Mouse (Mus musculus) limb, embryonic 11.5 days (tissue): ENCODE measurements around the gene Gstt1. TPM values are rescaled to one million over a fixed set of nuclear protein-coding genes. Genes with fewer than 3 reads are reported as not detected.

Source experiments
- ATAC-seq: fragments of 200-750 bp; cut with Nextera tagmentation; 2 replicates; pipeline ENCODE4 v1.8.0; 2017; ENCODE audit warnings: low read depth; ENCODE audit not compliant: insufficient number of reproducible peaks, low FRiP score, low TSS enrichment
- DNase-seq: peaks from one replicate; pipeline ENCODE4 v3.0.0-alpha.2; 2015; ENCODE audit warnings: low spot score
- H3K27ac ChIP-seq: fragments of 300-500 bp; sonication (generic); replicated peaks from 2 replicates; pipeline ENCODE4 v1.5.1; 2014; ENCODE audit warnings: low read depth, mild to moderate bottlenecking, low read length
- H3K27me3 ChIP-seq: fragments of 300-500 bp; sonication (generic); 2 replicates; pipeline ENCODE4 v1.6.1; 2014; ENCODE audit warnings: mild to moderate bottlenecking, low read length, mixed read lengths; ENCODE audit not compliant: control insufficient read depth, insufficient read depth
- H3K36me3 ChIP-seq: fragments of 300-500 bp; sonication (generic); 2 replicates; pipeline ENCODE4 v1.6.1; 2014; ENCODE audit warnings: mild to moderate bottlenecking, low read length, moderate library complexity, mixed read lengths; ENCODE audit not compliant: control insufficient read depth, insufficient read depth
- H3K4me1 ChIP-seq: fragments of 300-500 bp; sonication (generic); 2 replicates; pipeline ENCODE4 v1.6.1; 2014; ENCODE audit warnings: low read length, mixed read lengths; ENCODE audit not compliant: control insufficient read depth, insufficient read depth
- H3K4me2 ChIP-seq: fragments of 300-500 bp; sonication (generic); 2 replicates; pipeline ENCODE4 v1.6.1; 2014; ENCODE audit warnings: low read depth, mild to moderate bottlenecking, moderate library complexity; ENCODE audit not compliant: severe bottlenecking
- H3K4me3 ChIP-seq: fragments of 300-500 bp; sonication (generic); 2 replicates; pipeline ENCODE4 v1.5.1; 2014; ENCODE audit warnings: low read depth, low read length
- H3K9ac ChIP-seq: fragments of 300-500 bp; sonication (generic); 2 replicates; pipeline ENCODE4 v1.6.1; 2014; ENCODE audit warnings: mild to moderate bottlenecking, low read length
- H3K9me3 ChIP-seq: fragments of 300-500 bp; sonication (generic); 2 replicates; pipeline ENCODE4 v1.6.1; 2016; ENCODE audit warnings: low read length; ENCODE audit not compliant: control insufficient read depth
- WGBS: fragments of 180-500 bp; shearing (Covaris S2); extraction: QIAGEN DNeasy Blood & Tissue Kit; methylation state at CpG from one replicate; pipeline ENCODE4 v1.1.7; 2014; 5-methylcytosine and 5-hydroxymethylcytosine counted together
- polyA plus RNA-seq: library from polyadenylated mRNA; unstranded; fragments of >200 nt; fragmentation: Nextera tagmentation; extraction: Ambion mirVana; gene quantifications from 2 replicates; pipeline ENCODE4 v1.2.1, GENCODE M21; 2014

Gene Gstt1
- polyA plus RNA-seq, 1 experiment from 2014 or later = 5.5 TPM

DNA sequence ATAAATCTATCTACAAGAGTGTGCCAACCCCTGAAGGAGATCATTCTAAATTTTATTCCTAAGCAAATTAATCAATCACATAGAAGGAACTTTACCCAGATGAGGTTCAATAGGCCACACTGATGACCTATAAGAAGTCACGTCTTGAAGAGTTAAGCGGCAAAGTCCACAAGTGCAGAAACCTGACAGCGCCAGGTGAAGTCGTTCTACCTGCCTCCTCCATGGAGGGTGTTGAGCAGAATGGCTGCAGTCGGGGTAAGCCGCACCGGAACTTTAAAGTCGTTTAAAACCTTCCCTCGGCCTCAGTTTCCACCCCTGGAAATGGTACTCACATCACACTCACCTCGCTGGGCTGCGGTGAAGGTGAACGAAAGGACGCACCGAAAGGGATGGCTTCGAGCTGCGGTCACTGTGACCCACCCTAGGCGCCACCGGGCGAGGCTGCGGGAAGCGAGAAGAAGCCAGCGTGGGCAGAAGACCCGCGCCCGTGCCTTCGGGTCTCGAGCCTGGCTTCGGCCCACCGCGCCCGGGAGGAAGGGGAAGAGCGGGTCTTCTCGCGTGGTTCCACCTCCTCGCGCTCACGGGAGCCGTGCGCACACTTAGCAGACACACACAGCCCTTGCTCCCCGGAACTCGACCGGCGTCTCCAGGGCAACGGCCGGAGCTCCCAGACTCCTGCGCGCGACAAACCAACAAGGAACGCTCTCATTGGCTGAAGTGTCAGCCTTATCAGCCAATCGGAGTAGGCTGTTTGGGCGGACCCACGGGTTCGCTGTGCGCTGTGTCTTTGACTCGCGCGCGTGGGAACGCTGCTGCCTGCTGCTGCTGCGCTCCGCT lies 34.5 kb downstream of the Gstt1 start, which contains the start of gene Cabin1:
TSS of gene Cabin1 (minus strand) at position 660 of the 837 bp plus-strand sequence.
- DNase-seq (peak; percentile 99), ATAC-seq (peak; percentile 96)
- Histone ChIP-seq H3K4me1 (peaks cover 3% of the 10 kb centered on the region; the same call in 1 of the 2 replicates), H3K4me3 (peak within 1 kb of the TSS; percentile 53), H3K9me3 (no peaks in the 10 kb centered on the region), H3K36me3 (no peaks in the 10 kb centered on the region), H3K27ac (no peak within 1 kb of the TSS), H3K9ac (peak within 1 kb of the TSS; percentile 79), H3K4me2 (peak within 1 kb of the TSS; percentile 82), H3K27me3 (no peaks in the 10 kb centered on the region)
- under 1% methylated on average over 61 of the region's 61 CpGs for WGBS

DNA sequence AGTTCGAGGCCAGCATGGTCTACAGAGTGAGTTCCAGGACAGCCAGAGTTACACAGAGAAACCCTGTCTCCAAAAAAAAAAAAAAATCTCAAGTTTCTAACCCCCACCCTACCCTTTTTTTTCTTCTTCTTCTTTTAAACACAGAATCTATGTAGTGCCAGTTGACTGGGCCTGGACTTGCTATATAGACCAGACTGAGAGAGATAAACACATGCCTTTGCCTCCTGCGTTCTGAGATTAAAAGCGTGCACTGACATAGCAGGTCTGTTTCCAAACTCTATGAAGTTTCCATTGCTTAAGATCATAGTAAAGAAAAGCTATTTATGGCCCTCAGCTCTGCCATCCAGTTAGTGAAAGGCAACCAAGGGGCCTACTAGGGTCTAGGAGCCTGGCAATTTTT lies 36.0 kb downstream of the Gstt1 start:
- 98% methylated on average over 3 of the region's 3 CpGs for WGBS
- no peak overlapping the region for H3K4me3 ChIP-seq
- 0 out of 2 replicates have a peak, but pooled peaks cover 2% of the 10 kb centered on the region for H3K36me3 ChIP-seq
- ATAC-seq (no peak), DNase-seq (no peak)
- H3K4me2 ChIP-seq = no peak overlapping the region
- peaks cover 3% of the 10 kb centered on the region; the same call in 1 of the 2 replicates for H3K4me1 ChIP-seq
- no peak overlapping the region for H3K27ac ChIP-seq
- no peak overlapping the region for H3K9ac ChIP-seq
- H3K9me3 ChIP-seq = no peaks in the 10 kb centered on the region
- no peaks in the 10 kb centered on the region for H3K27me3 ChIP-seq

- whole genome bisulfite sequencing = 88% methylated on average over 3 of the region's 3 CpGs
- Histone ChIP-seq H3K4me3 (no peak overlapping the region), H3K9me3 (no peaks in the 10 kb centered on the region), H3K27ac (no peak overlapping the region), H3K4me1 (peaks cover 3% of the 10 kb centered on the region; the same call in 1 of the 2 replicates), H3K4me2 (no peak overlapping the region), H3K36me3 (0 out of 2 replicates have a peak, but pooled peaks cover 4% of the 10 kb centered on the region), H3K27me3 (no peaks in the 10 kb centered on the region), H3K9ac (no peak overlapping the region)
- ATAC-seq (no peak), DNase-seq (no peak)
Observed at GRCm38 (mm10) chr10:75760311-75760710, 38.1 kb downstream of the Gstt1 start.

DNA sequence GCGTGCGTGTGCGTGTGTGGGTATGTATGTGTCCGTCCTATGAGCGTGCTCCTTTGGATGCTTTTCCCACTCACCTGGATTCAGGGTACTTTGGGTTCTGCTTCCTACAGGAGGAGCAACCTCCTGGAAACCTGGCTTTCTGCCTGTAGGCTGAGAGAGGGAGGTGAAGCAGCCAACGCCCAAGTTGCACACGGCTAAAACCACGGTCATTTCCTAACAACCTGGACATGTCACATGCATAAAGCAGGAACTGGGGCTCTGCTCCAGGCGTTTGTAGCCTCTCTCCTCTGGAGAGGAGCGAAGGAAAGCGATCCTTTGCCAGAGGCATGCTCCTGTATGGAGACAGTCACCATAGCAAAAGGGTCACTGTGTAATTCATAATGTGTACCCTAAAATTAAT lies 41.7 kb downstream of the Gstt1 start:
- H3K27me3 ChIP-seq = no peaks in the 10 kb centered on the region
- no peak overlapping the region for H3K4me3 ChIP-seq
- H3K27ac ChIP-seq = no peak overlapping the region
- H3K4me1 ChIP-seq = no peaks in the 10 kb centered on the region
- H3K36me3 ChIP-seq = peaks cover 11% of the 10 kb centered on the region
- no peak overlapping the region for H3K4me2 ChIP-seq
- no peak for DNase-seq
- no peaks in the 10 kb centered on the region for H3K9me3 ChIP-seq
- H3K9ac ChIP-seq = no peak overlapping the region
- no peak for ATAC-seq
- 93% methylated on average over 11 of the region's 11 CpGs for WGBS

DNA sequence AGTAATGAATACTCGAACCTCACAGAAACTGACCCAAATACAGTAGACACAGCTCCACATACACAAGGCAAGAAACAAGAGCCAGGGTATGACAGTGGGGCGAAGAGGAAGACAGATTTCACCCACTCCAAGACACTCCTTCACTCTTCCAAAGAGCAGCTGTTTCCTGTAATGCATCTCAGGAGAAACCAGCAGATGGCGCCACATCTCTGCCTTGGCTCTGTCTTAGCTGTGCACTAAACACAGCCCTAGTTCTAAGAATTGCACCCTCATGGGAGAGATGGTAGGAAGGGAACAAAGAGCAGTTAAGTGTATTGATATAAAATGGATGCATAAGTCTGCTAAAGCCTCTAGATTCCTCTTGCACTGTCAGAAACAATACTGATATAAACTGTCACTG lies 54.4 kb downstream of the Gstt1 start:
- no peak overlapping the region for H3K4me2 ChIP-seq
- H3K27ac ChIP-seq = no peak overlapping the region
- WGBS = 45% methylated on average over 3 of the region's 3 CpGs
- peaks cover 24% of the 10 kb centered on the region for H3K36me3 ChIP-seq
- DNase-seq (peak; percentile 87), ATAC-seq (no peak)
- no peak overlapping the region for H3K4me3 ChIP-seq
- H3K27me3 ChIP-seq = no peaks in the 10 kb centered on the region
- no peaks in the 10 kb centered on the region for H3K9me3 ChIP-seq
- no peak overlapping the region for H3K9ac ChIP-seq
- H3K4me1 ChIP-seq = no peaks in the 10 kb centered on the region

- H3K4me3 ChIP-seq = no peak overlapping the region
- 93% methylated on average over 12 of the region's 12 CpGs for WGBS
- H3K36me3 ChIP-seq = peaks cover 24% of the 10 kb centered on the region
- no peak overlapping the region for H3K4me2 ChIP-seq
- H3K9me3 ChIP-seq = no peaks in the 10 kb centered on the region
- H3K9ac ChIP-seq = no peak overlapping the region
- ATAC-seq = no peak
- no peaks in the 10 kb centered on the region for H3K27me3 ChIP-seq
- H3K4me1 ChIP-seq = no peaks in the 10 kb centered on the region
- no peak for DNase-seq
- H3K27ac ChIP-seq = no peak overlapping the region
Observed at GRCm38 (mm10) chr10:75743369-75743768, 55.0 kb downstream of the Gstt1 start.

GRCm38 (mm10) chr10:75740866-75741265 lies 57.5 kb downstream of the Gstt1 start:
- H3K4me2 ChIP-seq = no peak overlapping the region
- no peak for ATAC-seq
- no peaks in the 10 kb centered on the region for H3K27me3 ChIP-seq

More at GRCm38 (mm10) chr10:75740866-75741265, 57.5 kb downstream of the Gstt1 start:
- Histone ChIP-seq H3K27ac (no peak overlapping the region), H3K36me3 (peaks cover 18% of the 10 kb centered on the region), H3K9me3 (no peaks in the 10 kb centered on the region), H3K4me1 (no peaks in the 10 kb centered on the region), H3K4me3 (no peak overlapping the region), H3K9ac (no peak overlapping the region)
- no peak for DNase-seq
- WGBS = 95% methylated on average over 3 of the region's 3 CpGs
